Mouse (Mus musculus): ENCODE results near the gene Casq2. TPM values are rescaled to one million over a fixed set of nuclear protein-coding genes. Genes with fewer than 3 reads are reported as not detected.

The Casq2 gene
- polyA plus RNA-seq, 1 experiment from 2014 or later: 0.31 TPM

- H3K4me3 ChIP-seq: no peak overlapping the region
- ATAC-seq (ENCODE audit: low FRiP score, low read depth): no peak
- no peak overlapping the region for H3K9ac ChIP-seq
- H3K36me3 ChIP-seq: 0 out of 2 replicates have a peak, but pooled peaks cover 3% of the 10 kb centered on the region
- no peak overlapping the region for H3K4me2 ChIP-seq
- H3K27me3 ChIP-seq: peaks cover 20% of the 10 kb centered on the region
- H3K27ac ChIP-seq (replicated peaks): no peak overlapping the region
- no peaks in the 10 kb centered on the region for H3K9me3 ChIP-seq
- peaks cover 45% of the 10 kb centered on the region for H3K4me1 ChIP-seq (replicated peaks)
Measured at GRCm38 (mm10) chr3:102190642-102191041, 104.4 kb downstream of the Casq2 start.

- Histone ChIP-seq H3K27me3 (peaks cover 20% of the 10 kb centered on the region), H3K4me3 (no peak overlapping the region), H3K9me3 (no peaks in the 10 kb centered on the region), H3K4me1 (replicated peaks) (peaks cover 45% of the 10 kb centered on the region), H3K4me2 (no peak overlapping the region), H3K36me3 (no peaks in the 10 kb centered on the region), H3K27ac (replicated peaks) (no peak overlapping the region), H3K9ac (no peak overlapping the region)
- no peak for ATAC-seq (ENCODE audit: low FRiP score, low read depth)
- 63% methylated on average over 3 of the region's 3 CpGs for WGBS
Measured at GRCm38 (mm10) chr3:102191575-102191974, 105.4 kb downstream of the Casq2 start.

- Histone ChIP-seq H3K27me3 (peaks cover 20% of the 10 kb centered on the region), H3K4me3 (no peak overlapping the region), H3K4me1 (replicated peaks) (peaks cover 46% of the 10 kb centered on the region), H3K9me3 (no peaks in the 10 kb centered on the region), H3K27ac (replicated peaks) (no peak overlapping the region), H3K9ac (no peak overlapping the region), H3K4me2 (no peak overlapping the region), H3K36me3 (no peaks in the 10 kb centered on the region)
- 58% methylated on average over 2 of the region's 2 CpGs for WGBS
- no peak for ATAC-seq (ENCODE audit: low FRiP score, low read depth)
Measured at GRCm38 (mm10) chr3:102192621-102193020, 106.4 kb downstream of the Casq2 start.

- peak; percentile 33; the same call in 1 of the 2 replicates for ATAC-seq (ENCODE audit: low FRiP score, low read depth)
- 0 out of 2 replicates have a peak overlapping the region, but pooled peaks have one; percentile 15 for H3K9ac ChIP-seq
- peak overlapping the region; percentile 59 for H3K27ac ChIP-seq (replicated peaks)
- H3K9me3 ChIP-seq: no peaks in the 10 kb centered on the region
- WGBS: 3% methylated on average over 19 of the region's 20 CpGs
- H3K4me1 ChIP-seq (replicated peaks): peaks cover 56% of the 10 kb centered on the region
- peak overlapping the region; percentile 37 for H3K4me2 ChIP-seq
- peaks cover 20% of the 10 kb centered on the region for H3K27me3 ChIP-seq
- H3K4me3 ChIP-seq: no peak overlapping the region
- H3K36me3 ChIP-seq: no peaks in the 10 kb centered on the region
Measured at GRCm38 (mm10) chr3:102193488-102194290, 107.5 kb downstream of the Casq2 start.

- H3K27ac ChIP-seq (replicated peaks): peak overlapping the region; percentile 59
- peaks cover 59% of the 10 kb centered on the region for H3K4me1 ChIP-seq (replicated peaks)
- 4% methylated on average over 11 of the region's 11 CpGs for WGBS
- no peaks in the 10 kb centered on the region for H3K36me3 ChIP-seq
- H3K4me3 ChIP-seq: no peak overlapping the region
- H3K4me2 ChIP-seq: peak overlapping the region; percentile 37
- ATAC-seq (ENCODE audit: low FRiP score, low read depth): peak; percentile 49
- H3K9ac ChIP-seq: no peak overlapping the region; the same call in 1 of the 2 replicates
- peaks cover 20% of the 10 kb centered on the region for H3K27me3 ChIP-seq
- H3K9me3 ChIP-seq: no peaks in the 10 kb centered on the region
Measured at GRCm38 (mm10) chr3:102194291-102195051, 108.3 kb downstream of the Casq2 start.

- Histone ChIP-seq H3K4me3 (no peak overlapping the region), H3K36me3 (no peaks in the 10 kb centered on the region), H3K27ac (replicated peaks) (no peak overlapping the region), H3K27me3 (peaks cover 14% of the 10 kb centered on the region), H3K9ac (no peak overlapping the region), H3K4me1 (replicated peaks) (peaks cover 51% of the 10 kb centered on the region), H3K9me3 (no peaks in the 10 kb centered on the region), H3K4me2 (no peak overlapping the region)
- WGBS: 35% methylated on average over 2 of the region's 2 CpGs
- ATAC-seq (ENCODE audit: low FRiP score, low read depth): no peak
Measured at GRCm38 (mm10) chr3:102195762-102196161, 109.5 kb downstream of the Casq2 start.

Other genes starting within 250 kb of the Casq2 start
- 0.13 and 0.47 TPM in 2 replicates for gene Mab21l3, start 237.5 kb upstream of the Casq2 start, polyA plus RNA-seq (2015; fragmentation: Nextera tagmentation; extraction: Ambion mirVana)
- gene Slc22a15, start 162.0 kb upstream of the Casq2 start, polyA plus RNA-seq (2015; fragmentation: Nextera tagmentation; extraction: Ambion mirVana): 5.6 and 5.8 TPM in 2 replicates
- gene Nhlh2, start 76.3 kb upstream of the Casq2 start, polyA plus RNA-seq (2015; fragmentation: Nextera tagmentation; extraction: Ambion mirVana): 36.2 and 40.3 TPM in 2 replicates
- 9.1 and 9.5 TPM in 2 replicates for gene Vangl1, start 118.3 kb downstream of the Casq2 start, polyA plus RNA-seq (2015; fragmentation: Nextera tagmentation; extraction: Ambion mirVana)

All from hindbrain, embryonic 15.5 days (tissue).